ENCODE assay signal across 11 mouse cellular contexts in the genomic region with DNA sequence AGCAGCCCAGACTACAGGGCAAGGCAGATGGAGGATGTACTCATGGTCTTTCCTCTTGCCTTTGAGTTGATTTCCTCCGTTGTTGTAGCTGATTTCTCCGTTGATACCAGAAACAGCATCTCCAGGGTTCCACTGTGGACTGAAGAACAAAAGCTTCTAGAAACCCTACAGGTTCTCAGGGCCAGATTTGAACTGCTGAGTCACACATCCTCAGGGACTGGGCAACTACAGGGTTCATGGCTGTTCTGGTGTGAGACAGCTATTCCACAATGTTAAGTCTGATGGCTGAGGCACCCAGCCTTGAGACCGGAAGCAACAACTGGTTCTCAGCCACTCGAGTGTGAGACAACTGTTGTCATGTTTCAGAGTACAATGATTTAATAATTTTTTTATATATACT.
"Had no signal": no experiment of that assay in that cellular context is flagged by ENCODE, and none has a peak within 500 bp of the region (broad histone marks: within the 10 kb centered on the region; RNA-seq: fewer than 3 reads in every experiment).

No protein-coding gene starts in this region.

- DNase-seq: kidney, postnatal 25 days; layer of hippocampus, adult 9-11 months; liver; lung, adult 18-20 months; lung, postnatal 10 days; lung, postnatal 36 days; retina, postnatal 1 day; right cerebral cortex, postnatal 25 days; spleen, adult 18-20 months; thymus, adult 18-20 months; thymus, postnatal 36 days had no signal
